In the genomic region with DNA sequence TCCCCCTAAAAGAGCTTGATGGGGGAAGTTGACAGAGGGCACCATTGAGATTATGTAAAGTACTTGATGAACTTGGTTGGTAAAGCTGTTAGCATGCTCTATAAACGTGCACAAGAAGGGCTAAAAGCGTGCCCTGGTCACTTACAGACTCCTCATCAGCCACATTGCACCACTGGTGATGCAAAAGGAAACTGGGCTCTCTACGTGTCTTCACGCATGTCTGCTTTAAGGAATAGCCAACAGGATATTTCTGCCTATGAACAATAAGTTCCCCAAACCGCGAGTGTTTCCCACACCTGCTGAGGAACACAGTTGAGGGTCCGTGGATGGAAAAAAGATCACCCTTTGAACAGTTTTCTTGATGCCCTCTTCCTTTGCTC, we compare ENCODE assay signal across 12 mouse cellular contexts. TPM values are rescaled to one million over a fixed set of nuclear protein-coding genes. Genes with fewer than 3 reads are reported as not detected.
DNase-seq lines count a peak whose midpoint lies in the region; ATAC-seq and TF ChIP-seq lines count a peak whose summit lies in the region.
"Had no signal": no experiment of that assay in that cellular context is flagged by ENCODE, and none has a peak within 500 bp of the region (broad histone marks: within the 10 kb centered on the region; RNA-seq: fewer than 3 reads in every experiment).

No protein-coding gene starts in this region.

- H3K9me3 ChIP-seq in kidney, embryonic 16.5 days (ENCODE audit: low read length) = no peaks in the 10 kb centered on the region
- H3K9me3 ChIP-seq in kidney, embryonic 15.5 days (replicated peaks) = no peaks in the 10 kb centered on the region
- H3K9me3 ChIP-seq in stomach, embryonic 16.5 days (replicated peaks; ENCODE audit: control insufficient read depth, low read length) = no peaks in the 10 kb centered on the region
- H3K9me3 ChIP-seq in stomach, postnatal 0 days (ENCODE audit: control insufficient read depth, low read length) = no peaks in the 10 kb centered on the region
- no peaks in the 10 kb centered on the region for H3K9me3 ChIP-seq in lung, postnatal 0 days (ENCODE audit: low read length)
- H3K9me3 ChIP-seq: limb, embryonic 13.5 days had no signal

- H3K27me3 ChIP-seq in kidney, embryonic 16.5 days (ENCODE audit: insufficient read depth, low read length) = no peaks in the 10 kb centered on the region
- H3K27me3 ChIP-seq in kidney, embryonic 15.5 days = peaks cover 8% of the 10 kb centered on the region; the same call in 1 of the 2 replicates
- no peaks in the 10 kb centered on the region for H3K27me3 ChIP-seq in stomach, embryonic 16.5 days (ENCODE audit: control insufficient read depth, insufficient read depth, low read length)
- no peaks in the 10 kb centered on the region for H3K27me3 ChIP-seq in stomach, postnatal 0 days (ENCODE audit: control insufficient read depth, insufficient read depth, low read length)
- no peaks in the 10 kb centered on the region for H3K27me3 ChIP-seq in lung, postnatal 0 days (replicated peaks; ENCODE audit: insufficient read depth, low read length)

- WGBS in kidney, embryonic 16.5 days = 69% methylated on average over 7 of the region's 7 CpGs
- WGBS in kidney, embryonic 15.5 days = 79% methylated on average over 7 of the region's 7 CpGs
- WGBS in stomach, embryonic 16.5 days = 71% methylated on average over 7 of the region's 7 CpGs
- 77% methylated on average over 7 of the region's 7 CpGs for WGBS in stomach, postnatal 0 days
- WGBS in lung, postnatal 0 days = 44% methylated on average over 7 of the region's 7 CpGs

- no peak for TF ChIP-seq EP300 in stomach, postnatal 0 days (optimal IDR thresholded peaks at IDR 0.05)
- no peak for TF ChIP-seq EP300 in lung, postnatal 0 days (IDR thresholded peaks at IDR 0.05)

- no peak for ATAC-seq in kidney, embryonic 16.5 days (ENCODE audit: low FRiP score, low TSS enrichment)
- ATAC-seq in kidney, embryonic 15.5 days (replicated peaks; ENCODE audit: low FRiP score) = no peak
- ATAC-seq in stomach, embryonic 16.5 days (ENCODE audit: insufficient read depth, low FRiP score) = no peak
- ATAC-seq in stomach, postnatal 0 days (ENCODE audit: low FRiP score, low TSS enrichment) = no peak
- ATAC-seq in lung, postnatal 0 days = no peak
- ATAC-seq: activated CD4-positive, CD25-positive, alpha-beta regulatory T cell, adult 4 months had no signal

- H3K4me1 ChIP-seq in kidney, embryonic 16.5 days (ENCODE audit: insufficient read depth, low read length) = peaks cover 24% of the 10 kb centered on the region
- H3K4me1 ChIP-seq in kidney, embryonic 15.5 days = peaks cover 26% of the 10 kb centered on the region
- H3K4me1 ChIP-seq in stomach, embryonic 16.5 days (ENCODE audit: control insufficient read depth, insufficient read depth, low read length) = peaks cover 17% of the 10 kb centered on the region
- no peaks in the 10 kb centered on the region for H3K4me1 ChIP-seq in stomach, postnatal 0 days (replicated peaks; ENCODE audit: control insufficient read depth, insufficient read depth)
- H3K4me1 ChIP-seq in lung, postnatal 0 days (ENCODE audit: insufficient read depth, low read depth, low read length) = peaks cover 13% of the 10 kb centered on the region; the same call in 1 of the 2 replicates

- H3K9ac ChIP-seq in kidney, embryonic 16.5 days (replicated peaks; ENCODE audit: low read length) = no peak overlapping the region
- H3K9ac ChIP-seq in kidney, embryonic 15.5 days = no peak overlapping the region
- no peak overlapping the region for H3K9ac ChIP-seq in stomach, embryonic 16.5 days (ENCODE audit: low read length)
- H3K9ac ChIP-seq in stomach, postnatal 0 days (ENCODE audit: low read length) = no peak overlapping the region
- no peak overlapping the region for H3K9ac ChIP-seq in lung, postnatal 0 days (replicated peaks; ENCODE audit: low read depth)
- H3K9ac ChIP-seq: limb, embryonic 13.5 days had no signal

- DNase-seq in stomach, postnatal 0 days (ENCODE audit: low spot score) = no peak
- DNase-seq in lung, postnatal 0 days (ENCODE audit: low spot score) = peak; percentile 53
- DNase-seq in testis, postnatal 10 days (ENCODE audit: low spot score) = no peak
- DNase-seq in gastrocnemius, adult 2 months = no peak
- DNase-seq: gastrocnemius, postnatal 36 days had no signal

- no peaks in the 10 kb centered on the region for H3K36me3 ChIP-seq in kidney, embryonic 16.5 days (ENCODE audit: insufficient read depth, low read length)
- no peaks in the 10 kb centered on the region for H3K36me3 ChIP-seq in kidney, embryonic 15.5 days
- no peaks in the 10 kb centered on the region for H3K36me3 ChIP-seq in stomach, embryonic 16.5 days (ENCODE audit: control insufficient read depth, insufficient read depth, low read length)
- H3K36me3 ChIP-seq in stomach, postnatal 0 days (ENCODE audit: control insufficient read depth, insufficient read depth, low read length) = no peaks in the 10 kb centered on the region
- no peaks in the 10 kb centered on the region for H3K36me3 ChIP-seq in lung, postnatal 0 days (ENCODE audit: insufficient read depth, low read length)
- H3K36me3 ChIP-seq: G1E; limb, embryonic 13.5 days had no signal

- no peak for TF ChIP-seq CTCF in stomach, postnatal 0 days (IDR thresholded peaks at IDR 0.05; ENCODE audit: low read depth)
- TF ChIP-seq CTCF in lung, postnatal 0 days (IDR thresholded peaks at IDR 0.05) = no peak
- TF ChIP-seq CTCF in gastrocnemius, adult 2 months (IDR thresholded peaks at IDR 0.05) = no peak

- H3K4me3 ChIP-seq in kidney, embryonic 16.5 days (ENCODE audit: low read length) = no peak overlapping the region
- H3K4me3 ChIP-seq in kidney, embryonic 15.5 days (replicated peaks) = no peak overlapping the region
- no peak overlapping the region for H3K4me3 ChIP-seq in stomach, embryonic 16.5 days (replicated peaks; ENCODE audit: low read length)
- no peak overlapping the region for H3K4me3 ChIP-seq in stomach, postnatal 0 days (ENCODE audit: low read depth, low read length)
- no peak overlapping the region for H3K4me3 ChIP-seq in lung, postnatal 0 days (ENCODE audit: low read depth, low read length)
- H3K4me3 ChIP-seq in gastrocnemius, adult 2 months = no peak overlapping the region
- H3K4me3 ChIP-seq: limb, embryonic 13.5 days had no signal

- H3K27ac ChIP-seq in kidney, embryonic 16.5 days (ENCODE audit: low read length) = 0 out of 2 replicates have a peak overlapping the region, but pooled peaks have one; percentile 7
- H3K27ac ChIP-seq in kidney, embryonic 15.5 days = no peak overlapping the region
- no peak overlapping the region for H3K27ac ChIP-seq in stomach, embryonic 16.5 days (ENCODE audit: low read length)
- H3K27ac ChIP-seq in stomach, postnatal 0 days (replicated peaks) = no peak overlapping the region
- peak overlapping the region; percentile 21; the same call in 1 of the 2 replicates for H3K27ac ChIP-seq in lung, postnatal 0 days (ENCODE audit: low read length)
- no peak overlapping the region for H3K27ac ChIP-seq in gastrocnemius, adult 2 months
- H3K27ac ChIP-seq: limb, embryonic 13.5 days had no signal

- intact Hi-C loops in gastrocnemius, adult 2 months (cut with DNase I) = loop anchor here (5.0 to 10.0 kb wide), 3 partner anchors 87 to 184 kb away; no protein-coding TSS in a partner anchor

- no peak overlapping the region for H3K4me2 ChIP-seq in kidney, embryonic 16.5 days (replicated peaks; ENCODE audit: low read depth, low read length)
- no peak overlapping the region; the same call in 1 of the 2 replicates for H3K4me2 ChIP-seq in kidney, embryonic 15.5 days
- peak overlapping the region; percentile 5 for H3K4me2 ChIP-seq in stomach, embryonic 16.5 days (ENCODE audit: low read depth, low read length)
- H3K4me2 ChIP-seq in stomach, postnatal 0 days (replicated peaks; ENCODE audit: low read depth) = no peak overlapping the region
- peak overlapping the region; percentile 4; the same call in 1 of the 2 replicates for H3K4me2 ChIP-seq in lung, postnatal 0 days (replicated peaks; ENCODE audit: low read depth, low read length)
- H3K4me2 ChIP-seq: limb, embryonic 13.5 days had no signal

RNA-seq across cellular contexts. Expression of a gene that starts 1.7 kb away (rescaled TPM):
- polyA plus RNA-seq in kidney, embryonic 16.5 days (2015; fragmentation: Nextera tagmentation; extraction: Ambion mirVana) = 18.8 and 20.0 TPM in 2 replicates
- 16.7 and 17.4 TPM in 2 replicates for polyA plus RNA-seq in kidney, embryonic 15.5 days (2015; fragmentation: Nextera tagmentation; extraction: Ambion mirVana)
- 39.0 and 56.7 TPM in 2 replicates for polyA plus RNA-seq in stomach, embryonic 16.5 days (2015; fragmentation: Nextera tagmentation; extraction: Ambion mirVana)
- 26.8 and 29.2 TPM in 2 replicates for polyA plus RNA-seq in stomach, postnatal 0 days (2015; fragmentation: Nextera tagmentation; extraction: Ambion mirVana)
- 99.3 and 129 TPM in 2 replicates for polyA plus RNA-seq in lung, postnatal 0 days (2015; fragmentation: Nextera tagmentation; extraction: Ambion mirVana)
- total RNA-seq in gastrocnemius, adult 2 months (2021) = 1 to 10 TPM; 5.7 to 6.1 TPM
- total RNA-seq: G1E had no signal
- polyA plus RNA-seq: activated CD4-positive, CD25-positive, alpha-beta regulatory T cell, adult 4 months; G1E had no signal

RNA-seq across cellular contexts. Expression of a gene that starts 51.1 kb away (rescaled TPM):
- polyA plus RNA-seq in kidney, embryonic 16.5 days (2015; fragmentation: Nextera tagmentation; extraction: Ambion mirVana) = not detected in 2 replicates
- polyA plus RNA-seq in kidney, embryonic 15.5 days (2015; fragmentation: Nextera tagmentation; extraction: Ambion mirVana) = not detected in 2 replicates
- polyA plus RNA-seq in stomach, embryonic 16.5 days (2015; fragmentation: Nextera tagmentation; extraction: Ambion mirVana) = not detected in 2 replicates
- polyA plus RNA-seq in stomach, postnatal 0 days (2015; fragmentation: Nextera tagmentation; extraction: Ambion mirVana) = not detected in 2 replicates
- not detected in 2 replicates for polyA plus RNA-seq in lung, postnatal 0 days (2015; fragmentation: Nextera tagmentation; extraction: Ambion mirVana)
- total RNA-seq in gastrocnemius, adult 2 months (2021) = not detected
- total RNA-seq: gastrocnemius, postnatal 36 days had no signal
- polyA plus RNA-seq: activated CD4-positive, CD25-positive, alpha-beta regulatory T cell, adult 4 months; G1E; limb, embryonic 13.5 days; neural tube, embryonic 14.5 days had no signal

Comparison
In these comparisons a context has a peak if more than half of its experiments do, and no peak if none do; other contexts are left out.
1. H3K27ac ChIP-seq: peak in kidney, embryonic 16.5 days (single experiment) and lung, postnatal 0 days (single experiment); none in kidney, embryonic 15.5 days (single experiment), stomach, embryonic 16.5 days (single experiment), stomach, postnatal 0 days (single experiment) and gastrocnemius, adult 2 months (single experiment).
2. H3K4me2 ChIP-seq: peak in stomach, embryonic 16.5 days (single experiment) and lung, postnatal 0 days (single experiment); none in kidney, embryonic 16.5 days (single experiment), kidney, embryonic 15.5 days (single experiment) and stomach, postnatal 0 days (single experiment).